Mouse (Mus musculus) MEL (cell line): ENCODE measurements around the gene Ankrd52.

Experiments
- CTCF ChIP-seq, 3 experiments: IDR thresholded peaks in 2 of 3; conservative IDR thresholded peaks in 1 of 3; 2 replicates each; pipeline ENCODE4 v1.5.1; 2011 to 2012; ENCODE audit warnings: low read length in 3 of 3, low read depth in 2 of 3, mild to moderate bottlenecking in 2 of 3, improper control_type of control experiment in 1 of 3, inconsistent platforms in 1 of 3, mixed read lengths in 1 of 3, moderate library complexity in 1 of 3; ENCODE audit not compliant: control insufficient read depth in 1 of 3, insufficient read depth in 1 of 3, poor library complexity in 1 of 3, severe bottlenecking in 1 of 3
- ELF1 ChIP-seq: IDR thresholded peaks from 2 replicates; pipeline ENCODE4 v1.6.1; 2014; ENCODE audit warnings: low read depth, mild to moderate bottlenecking, inconsistent platforms, low read length, improper control_type of control experiment, moderate library complexity
- EP300 ChIP-seq, 2 experiments: IDR thresholded peaks; 2 replicates each; pipeline ENCODE4 v1.6.1; 2011; ENCODE audit warnings: improper control_type of control experiment in 2 of 2, low read length in 2 of 2, low read depth in 1 of 2, mild to moderate bottlenecking in 1 of 2
- MXI1 ChIP-seq: IDR thresholded peaks from 2 replicates; pipeline ENCODE4 v1.6.1; 2011; ENCODE audit warnings: mild to moderate bottlenecking, low read depth, low read length, improper control_type of control experiment
- MYB ChIP-seq: IDR thresholded peaks from 2 replicates; pipeline ENCODE4 v1.6.1; 2011; ENCODE audit warnings: mild to moderate bottlenecking, low read depth, low read length, improper control_type of control experiment
- NELFE ChIP-seq: IDR thresholded peaks from 2 replicates; pipeline ENCODE4 v1.6.1; 2011; ENCODE audit warnings: low read depth, low read length, improper control_type of control experiment
- POLR2A ChIP-seq, 2 experiments: IDR thresholded peaks; 2 replicates each; pipeline ENCODE4 v1.6.1; 2011 to 2012; ENCODE audit warnings: low read length in 2 of 2, mild to moderate bottlenecking in 2 of 2, control low read depth in 1 of 2, improper control_type of control experiment in 1 of 2, low read depth in 1 of 2, moderate library complexity in 1 of 2; ENCODE audit not compliant: control insufficient read depth in 1 of 2, insufficient read depth in 1 of 2, poor library complexity in 1 of 2
- POLR2AphosphoS2 ChIP-seq: IDR thresholded peaks from 2 replicates; pipeline ENCODE4 v1.6.1; 2011; ENCODE audit warnings: low read length, improper control_type of control experiment
- POLR2AphosphoS5 ChIP-seq: IDR thresholded peaks from 2 replicates; pipeline ENCODE4 v1.6.1; 2012; ENCODE audit warnings: low read depth, borderline replicate concordance, mild to moderate bottlenecking, inconsistent platforms, low read length, moderate library complexity, mixed read lengths
- SIN3A ChIP-seq: IDR thresholded peaks from 2 replicates; pipeline ENCODE4 v1.6.1; 2012; ENCODE audit warnings: low read length, improper control_type of control experiment, inconsistent platforms
- TAL1 ChIP-seq: IDR thresholded peaks from 2 replicates; pipeline ENCODE4 v1.6.1; 2012; ENCODE audit warnings: mild to moderate bottlenecking, inconsistent platforms, low read length, moderate library complexity, mixed read lengths
- ZNF384 ChIP-seq: IDR thresholded peaks from 2 replicates; pipeline ENCODE4 v1.6.1; 2012; ENCODE audit warnings: low read depth, mild to moderate bottlenecking, inconsistent platforms, low read length, improper control_type of control experiment

DNA sequence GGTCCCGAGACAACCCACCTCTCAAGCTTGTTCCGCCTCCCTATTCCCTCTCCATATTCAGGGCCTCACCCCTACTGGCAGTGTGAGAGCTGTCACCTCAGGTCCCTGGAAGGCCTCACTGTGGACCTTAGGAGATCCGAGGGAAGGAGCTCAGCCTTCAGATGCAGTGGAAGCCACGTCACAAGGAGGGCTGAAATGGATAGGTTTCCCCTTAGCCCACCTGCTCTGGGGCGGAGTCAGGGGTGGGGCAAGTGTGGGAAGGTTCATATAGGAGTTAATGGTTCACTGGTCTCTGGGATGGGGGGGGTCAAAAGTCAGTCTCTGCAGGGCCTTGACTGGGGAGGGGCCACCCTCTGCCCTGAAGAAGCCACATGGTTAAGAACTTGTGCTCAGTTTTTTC is 23.4 kb downstream of the Ankrd52 start:
- TF ChIP-seq CTCF (IDR thresholded peaks at IDR 0.05 in 2 of 3, conservative IDR thresholded peaks at IDR 0.05 in 1 of 3; ENCODE audit: control insufficient read depth in 1 of 3, insufficient read depth in 1 of 3, low read depth in 2 of 3, low read length in 3 of 3, poor library complexity in 1 of 3, severe bottlenecking in 1 of 3) = no peak
- no peak for TF ChIP-seq SIN3A
- TF ChIP-seq MXI1 = no peak
- TF ChIP-seq TAL1 = no peak
- no peak for TF ChIP-seq EP300 (IDR thresholded peaks at IDR 0.05; ENCODE audit: low read depth in 1 of 2, low read length in 2 of 2)
- TF ChIP-seq NELFE = no peak
- TF ChIP-seq ZNF384 = no peak
- TF ChIP-seq POLR2A (IDR thresholded peaks at IDR 0.05; ENCODE audit: control insufficient read depth in 1 of 2, insufficient read depth in 1 of 2, low read depth in 1 of 2, low read length in 2 of 2, poor library complexity in 1 of 2) = no peak
- no peak for TF ChIP-seq MYB
- TF ChIP-seq POLR2AphosphoS5 = no peak
- no peak for TF ChIP-seq ELF1
- no peak for TF ChIP-seq POLR2AphosphoS2
